Mouse (Mus musculus): ENCODE measurements around the gene Anxa10. TPM values are rescaled to one million over a fixed set of nuclear protein-coding genes. Genes with fewer than 3 reads are reported as not detected.

Gene Anxa10
- not detected in 2 replicates for polyA plus RNA-seq (2012; ENCODE audit: insufficient read depth, insufficient read length, low replicate concordance, missing spikeins)

- no peak for TF ChIP-seq POLR2A (IDR thresholded peaks at IDR 0.05; ENCODE audit: insufficient read depth, low read depth, low read length)
- TF ChIP-seq CTCF (IDR thresholded peaks at IDR 0.05; ENCODE audit: insufficient read depth, low read depth, low read length): no peak
- no peak within 1 kb of the TSS for H3K4me3 ChIP-seq (ENCODE audit: insufficient read depth, low read depth, low read length)
- no peaks in the 10 kb centered on the region for H3K4me1 ChIP-seq (ENCODE audit: control insufficient read depth, insufficient read depth, low read length)
- H3K27ac ChIP-seq (ENCODE audit: insufficient read depth, low read depth, low read length): no peak within 1 kb of the TSS
- WGBS: 87% methylated on average over 2 of the region's 2 CpGs
Measured at GRCm38 (mm10) chr8:62123098-62123497, at the start of gene Anxa10. TSS of gene Anxa10 (minus strand) at chr8:62123150.

- 55% methylated on average over 3 of the region's 3 CpGs for WGBS
- H3K27ac ChIP-seq (ENCODE audit: insufficient read depth, low read depth, low read length): no peak overlapping the region
- no peak for TF ChIP-seq CTCF (IDR thresholded peaks at IDR 0.05; ENCODE audit: insufficient read depth, low read depth, low read length)
- TF ChIP-seq POLR2A (IDR thresholded peaks at IDR 0.05; ENCODE audit: insufficient read depth, low read depth, low read length): no peak
- no peak overlapping the region for H3K4me3 ChIP-seq (ENCODE audit: insufficient read depth, low read depth, low read length)
- no peaks in the 10 kb centered on the region for H3K4me1 ChIP-seq (ENCODE audit: control insufficient read depth, insufficient read depth, low read length)
Measured at GRCm38 (mm10) chr8:62132662-62133366, 9.9 kb upstream of the Anxa10 start.

DNA sequence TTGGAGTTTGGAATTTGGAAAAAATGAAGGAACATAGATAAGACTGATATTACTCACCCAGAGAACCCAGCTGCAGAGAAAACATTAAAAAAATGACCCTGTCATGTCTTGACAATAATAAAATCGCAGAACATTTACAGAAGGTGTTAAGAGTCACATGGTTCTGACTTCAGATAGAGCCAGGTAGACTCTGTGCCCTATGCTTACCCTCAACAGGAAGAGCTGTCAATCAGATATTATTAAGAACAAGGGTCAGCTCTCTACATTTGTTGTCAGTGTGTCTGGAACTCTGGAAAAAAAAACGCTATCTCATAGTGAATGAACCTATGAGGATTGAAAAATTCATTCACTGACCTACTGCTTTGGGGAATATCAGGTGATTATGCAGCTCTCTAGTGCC lies 25.7 kb downstream of the Anxa10 start:
- H3K27ac ChIP-seq (ENCODE audit: insufficient read depth, low read depth, low read length): no peak overlapping the region
- H3K4me3 ChIP-seq (ENCODE audit: insufficient read depth, low read depth, low read length): no peak overlapping the region
- TF ChIP-seq CTCF (IDR thresholded peaks at IDR 0.05; ENCODE audit: insufficient read depth, low read depth, low read length) (no peak), POLR2A (IDR thresholded peaks at IDR 0.05; ENCODE audit: insufficient read depth, low read depth, low read length) (no peak)
- 88% methylated on average over 2 of the region's 2 CpGs for WGBS
- no peaks in the 10 kb centered on the region for H3K4me1 ChIP-seq (ENCODE audit: control insufficient read depth, insufficient read depth, low read length)

DNA sequence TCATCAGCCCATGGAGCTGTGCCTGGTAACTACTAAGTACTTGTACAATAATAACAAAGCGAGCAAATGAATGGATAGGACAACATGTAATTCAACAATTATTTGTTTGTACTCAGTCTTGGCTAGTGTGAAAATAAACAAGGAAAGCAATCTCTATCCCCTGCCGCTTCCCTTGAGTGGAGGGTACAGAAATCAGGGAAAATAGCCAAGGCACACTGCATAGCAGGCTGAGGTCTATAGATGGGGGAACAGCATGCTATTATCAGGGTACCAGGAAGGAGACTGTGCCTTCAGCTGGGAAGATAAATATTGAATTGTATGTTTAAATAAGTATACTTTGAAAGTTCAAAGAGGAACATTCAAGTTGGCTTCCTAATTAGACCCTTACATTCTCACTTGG lies 41.1 kb downstream of the Anxa10 start:
- no peak for TF ChIP-seq POLR2A (IDR thresholded peaks at IDR 0.05; ENCODE audit: insufficient read depth, low read depth, low read length)
- TF ChIP-seq CTCF (IDR thresholded peaks at IDR 0.05; ENCODE audit: insufficient read depth, low read depth, low read length): no peak
- no peak overlapping the region for H3K27ac ChIP-seq (ENCODE audit: insufficient read depth, low read depth, low read length)
- 19% methylated on average over 2 of the region's 2 CpGs for WGBS

GRCm38 (mm10) chr8:62080195-62080802 lies 42.7 kb downstream of the Anxa10 start:
- WGBS: 49% methylated on average over 3 of the region's 3 CpGs
- no peak for TF ChIP-seq CTCF (IDR thresholded peaks at IDR 0.05; ENCODE audit: insufficient read depth, low read depth, low read length)
- TF ChIP-seq POLR2A (IDR thresholded peaks at IDR 0.05; ENCODE audit: insufficient read depth, low read depth, low read length): no peak
- no peak overlapping the region for H3K4me3 ChIP-seq (ENCODE audit: insufficient read depth, low read depth, low read length)
- no peaks in the 10 kb centered on the region for H3K4me1 ChIP-seq (ENCODE audit: control insufficient read depth, insufficient read depth, low read length)
- H3K27ac ChIP-seq (ENCODE audit: insufficient read depth, low read depth, low read length): no peak overlapping the region

More for the DNA sequence above, 41.1 kb downstream of the Anxa10 start:
- H3K4me3 ChIP-seq (ENCODE audit: insufficient read depth, low read depth, low read length): no peak overlapping the region
- no peaks in the 10 kb centered on the region for H3K4me1 ChIP-seq (ENCODE audit: control insufficient read depth, insufficient read depth, low read length)

GRCm38 (mm10) chr8:62068305-62068704 lies 54.6 kb downstream of the Anxa10 start:
- H3K4me3 ChIP-seq (ENCODE audit: insufficient read depth, low read depth, low read length): no peak overlapping the region
- no peak overlapping the region for H3K27ac ChIP-seq (ENCODE audit: insufficient read depth, low read depth, low read length)
- no peak for TF ChIP-seq POLR2A (IDR thresholded peaks at IDR 0.05; ENCODE audit: insufficient read depth, low read depth, low read length)
- no peak for TF ChIP-seq CTCF (IDR thresholded peaks at IDR 0.05; ENCODE audit: insufficient read depth, low read depth, low read length)
- no peaks in the 10 kb centered on the region for H3K4me1 ChIP-seq (ENCODE audit: control insufficient read depth, insufficient read depth, low read length)

- no peak overlapping the region for H3K4me3 ChIP-seq (ENCODE audit: insufficient read depth, low read depth, low read length)
- TF ChIP-seq POLR2A (IDR thresholded peaks at IDR 0.05; ENCODE audit: insufficient read depth, low read depth, low read length) (no peak), CTCF (IDR thresholded peaks at IDR 0.05; ENCODE audit: insufficient read depth, low read depth, low read length) (no peak)
- H3K27ac ChIP-seq (ENCODE audit: insufficient read depth, low read depth, low read length): no peak overlapping the region
- H3K4me1 ChIP-seq (ENCODE audit: control insufficient read depth, insufficient read depth, low read length): no peaks in the 10 kb centered on the region
Measured at GRCm38 (mm10) chr8:62060357-62060756, 62.6 kb downstream of the Anxa10 start.

GRCm38 (mm10) chr8:62046809-62047208 lies 76.1 kb downstream of the Anxa10 start:
- Histone ChIP-seq H3K4me1 (ENCODE audit: control insufficient read depth, insufficient read depth, low read length) (no peaks in the 10 kb centered on the region), H3K4me3 (ENCODE audit: insufficient read depth, low read depth, low read length) (no peak overlapping the region), H3K27ac (ENCODE audit: insufficient read depth, low read depth, low read length) (no peak overlapping the region)
- 33% methylated on average over 2 of the region's 2 CpGs for WGBS
- TF ChIP-seq POLR2A (IDR thresholded peaks at IDR 0.05; ENCODE audit: insufficient read depth, low read depth, low read length) (no peak), CTCF (IDR thresholded peaks at IDR 0.05; ENCODE audit: insufficient read depth, low read depth, low read length) (no peak)

DNA sequence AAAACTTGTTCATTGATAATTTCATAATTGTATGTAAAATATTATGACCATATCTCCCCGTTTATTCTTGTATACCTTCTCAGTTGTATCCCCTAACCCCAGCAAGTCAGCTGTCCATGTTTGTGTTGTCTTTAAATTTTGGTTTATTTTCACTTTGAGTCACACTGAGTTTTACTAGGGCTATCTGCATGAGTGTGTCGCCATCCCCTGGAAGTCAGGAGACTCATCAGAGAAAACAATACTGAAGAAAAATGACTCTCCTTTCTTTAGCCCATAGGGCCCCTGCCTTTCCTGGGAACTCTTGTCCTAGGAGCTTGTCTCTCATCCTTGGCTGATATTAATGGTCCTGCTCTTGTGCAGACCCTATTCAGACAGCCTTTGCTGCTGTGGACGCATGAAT lies 88.6 kb downstream of the Anxa10 start:
- TF ChIP-seq CTCF (IDR thresholded peaks at IDR 0.05; ENCODE audit: insufficient read depth, low read depth, low read length): no peak
- no peak for TF ChIP-seq POLR2A (IDR thresholded peaks at IDR 0.05; ENCODE audit: insufficient read depth, low read depth, low read length)
- H3K27ac ChIP-seq (ENCODE audit: insufficient read depth, low read depth, low read length): no peak overlapping the region
- 79% methylated on average over 3 of the region's 3 CpGs for WGBS
- H3K4me1 ChIP-seq (ENCODE audit: control insufficient read depth, insufficient read depth, low read length): no peaks in the 10 kb centered on the region
- no peak overlapping the region for H3K4me3 ChIP-seq (ENCODE audit: insufficient read depth, low read depth, low read length)
